Mouse (Mus musculus): Measurements from ENCODE around the gene Ctnnbip1. TPM values are rescaled to one million over a fixed set of nuclear protein-coding genes. Genes with fewer than 3 reads are reported as not detected.

The Ctnnbip1 gene
- polyA plus RNA-seq, 1 experiment, result 11.4 TPM

GRCm38 (mm10) chr4:149515706-149516105 is 2.3 kb upstream of the Ctnnbip1 start:
- Histone ChIP-seq H3K4me3 (ENCODE audit: insufficient read depth, low read length) (no peak overlapping the region), H3K4me1 (ENCODE audit: control insufficient read depth, insufficient read depth, low read length) (no peaks in the 10 kb centered on the region), H3K27ac (ENCODE audit: insufficient read depth, low read length) (no peak overlapping the region)
- TF ChIP-seq POLR2A (IDR thresholded peaks at IDR 0.05; ENCODE audit: low read depth, low read length), result no peak
- no peak for TF ChIP-seq CTCF (IDR thresholded peaks at IDR 0.05; ENCODE audit: borderline replicate concordance, insufficient read depth, low read length)

- Histone ChIP-seq H3K27ac (ENCODE audit: insufficient read depth, low read length) (no peak overlapping the region), H3K4me1 (ENCODE audit: control insufficient read depth, insufficient read depth, low read length) (no peaks in the 10 kb centered on the region), H3K4me3 (ENCODE audit: insufficient read depth, low read length) (peak overlapping the region; percentile 58)
- no peak for TF ChIP-seq POLR2A (IDR thresholded peaks at IDR 0.05; ENCODE audit: low read depth, low read length)
- no peak for TF ChIP-seq CTCF (IDR thresholded peaks at IDR 0.05; ENCODE audit: borderline replicate concordance, insufficient read depth, low read length)
These were observed 550 bp downstream of the Ctnnbip1 start for GRCm38 (mm10) chr4:149518351-149519220.

GRCm38 (mm10) chr4:149521258-149521657 is 3.2 kb downstream of the Ctnnbip1 start:
- no peak for TF ChIP-seq POLR2A (IDR thresholded peaks at IDR 0.05; ENCODE audit: low read depth, low read length)
- Histone ChIP-seq H3K27ac (ENCODE audit: insufficient read depth, low read length) (no peak overlapping the region), H3K4me1 (ENCODE audit: control insufficient read depth, insufficient read depth, low read length) (no peaks in the 10 kb centered on the region), H3K4me3 (ENCODE audit: insufficient read depth, low read length) (no peak overlapping the region)

- no peaks in the 10 kb centered on the region for H3K4me1 ChIP-seq (ENCODE audit: control insufficient read depth, insufficient read depth, low read length)
- TF ChIP-seq CTCF (IDR thresholded peaks at IDR 0.05; ENCODE audit: borderline replicate concordance, insufficient read depth, low read length) (no peak), POLR2A (IDR thresholded peaks at IDR 0.05; ENCODE audit: low read depth, low read length) (no peak)
These were observed 5.9 kb downstream of the Ctnnbip1 start for GRCm38 (mm10) chr4:149523961-149524360.

GRCm38 (mm10) chr4:149525170-149525569 is 7.1 kb downstream of the Ctnnbip1 start:
- Histone ChIP-seq H3K4me3 (ENCODE audit: insufficient read depth, low read length) (no peak overlapping the region), H3K4me1 (ENCODE audit: control insufficient read depth, insufficient read depth, low read length) (no peaks in the 10 kb centered on the region), H3K27ac (ENCODE audit: insufficient read depth, low read length) (no peak overlapping the region)
- no peak for TF ChIP-seq CTCF (IDR thresholded peaks at IDR 0.05; ENCODE audit: borderline replicate concordance, insufficient read depth, low read length)
- TF ChIP-seq POLR2A (IDR thresholded peaks at IDR 0.05; ENCODE audit: low read depth, low read length), result no peak

More at GRCm38 (mm10) chr4:149523961-149524360, 5.9 kb downstream of the Ctnnbip1 start:
- H3K27ac ChIP-seq (ENCODE audit: insufficient read depth, low read length), result no peak overlapping the region
- no peak overlapping the region for H3K4me3 ChIP-seq (ENCODE audit: insufficient read depth, low read length)

GRCm38 (mm10) chr4:149525811-149526210 is 7.8 kb downstream of the Ctnnbip1 start:
- no peak overlapping the region for H3K27ac ChIP-seq (ENCODE audit: insufficient read depth, low read length)
- H3K4me3 ChIP-seq (ENCODE audit: insufficient read depth, low read length), result no peak overlapping the region
- TF ChIP-seq POLR2A (IDR thresholded peaks at IDR 0.05; ENCODE audit: low read depth, low read length) (no peak), CTCF (IDR thresholded peaks at IDR 0.05; ENCODE audit: borderline replicate concordance, insufficient read depth, low read length) (no peak)
- no peaks in the 10 kb centered on the region for H3K4me1 ChIP-seq (ENCODE audit: control insufficient read depth, insufficient read depth, low read length)

- TF ChIP-seq POLR2A (IDR thresholded peaks at IDR 0.05; ENCODE audit: low read depth, low read length) (no peak), CTCF (IDR thresholded peaks at IDR 0.05; ENCODE audit: borderline replicate concordance, insufficient read depth, low read length) (no peak)
- Histone ChIP-seq H3K27ac (ENCODE audit: insufficient read depth, low read length) (no peak overlapping the region), H3K4me1 (ENCODE audit: control insufficient read depth, insufficient read depth, low read length) (no peaks in the 10 kb centered on the region)
These were observed 8.3 kb downstream of the Ctnnbip1 start for GRCm38 (mm10) chr4:149526330-149526729.

GRCm38 (mm10) chr4:149527621-149528354 is 9.8 kb downstream of the Ctnnbip1 start:
- Histone ChIP-seq H3K27ac (ENCODE audit: insufficient read depth, low read length) (no peak overlapping the region), H3K4me1 (ENCODE audit: control insufficient read depth, insufficient read depth, low read length) (no peaks in the 10 kb centered on the region), H3K4me3 (ENCODE audit: insufficient read depth, low read length) (no peak overlapping the region)
- no peak for TF ChIP-seq POLR2A (IDR thresholded peaks at IDR 0.05; ENCODE audit: low read depth, low read length)
- no peak for TF ChIP-seq CTCF (IDR thresholded peaks at IDR 0.05; ENCODE audit: borderline replicate concordance, insufficient read depth, low read length)

More at GRCm38 (mm10) chr4:149526330-149526729, 8.3 kb downstream of the Ctnnbip1 start:
- H3K4me3 ChIP-seq (ENCODE audit: insufficient read depth, low read length), result no peak overlapping the region

GRCm38 (mm10) chr4:149529691-149530090 is 11.7 kb downstream of the Ctnnbip1 start:
- TF ChIP-seq CTCF (IDR thresholded peaks at IDR 0.05; ENCODE audit: borderline replicate concordance, insufficient read depth, low read length) (no peak), POLR2A (IDR thresholded peaks at IDR 0.05; ENCODE audit: low read depth, low read length) (no peak)
- Histone ChIP-seq H3K4me3 (ENCODE audit: insufficient read depth, low read length) (no peak overlapping the region), H3K4me1 (ENCODE audit: control insufficient read depth, insufficient read depth, low read length) (no peaks in the 10 kb centered on the region), H3K27ac (ENCODE audit: insufficient read depth, low read length) (no peak overlapping the region)

GRCm38 (mm10) chr4:149539441-149539840 is 21.4 kb downstream of the Ctnnbip1 start:
- H3K27ac ChIP-seq (ENCODE audit: insufficient read depth, low read length), result no peak overlapping the region
- 0 out of 2 replicates have a peak, but pooled peaks cover 4% of the 10 kb centered on the region for H3K4me1 ChIP-seq (ENCODE audit: control insufficient read depth, insufficient read depth, low read length)

More at GRCm38 (mm10) chr4:149539441-149539840, 21.4 kb downstream of the Ctnnbip1 start:
- no peak overlapping the region for H3K4me3 ChIP-seq (ENCODE audit: insufficient read depth, low read length)
- no peak for TF ChIP-seq POLR2A (IDR thresholded peaks at IDR 0.05; ENCODE audit: low read depth, low read length)

All from embryonic fibroblast, embryonic 13.5 days (primary cell).